Mouse (Mus musculus) embryonic fibroblast, embryonic 13.5 days (primary cell): ENCODE data around the gene Uap1. TPM values are rescaled to one million over a fixed set of nuclear protein-coding genes. Genes with fewer than 3 reads are reported as not detected.

Source experiments
- H3K27ac ChIP-seq: 2 replicates; pipeline ENCODE4 v1.5.1; 2012; ENCODE audit warnings: low read length, control low read depth, inconsistent platforms; ENCODE audit not compliant: insufficient read depth
- H3K4me1 ChIP-seq: 2 replicates; pipeline ENCODE4 v1.6.1; 2011; ENCODE audit warnings: low read length; ENCODE audit not compliant: control insufficient read depth, insufficient read depth
- H3K4me3 ChIP-seq: 2 replicates; pipeline ENCODE4 v1.5.1; 2011; ENCODE audit warnings: mild to moderate bottlenecking, control low read depth, low read length; ENCODE audit not compliant: insufficient read depth
- CTCF ChIP-seq: IDR thresholded peaks from 2 replicates; pipeline ENCODE4 v1.5.1; 2011; ENCODE audit warnings: mild to moderate bottlenecking, control low read depth, low read length, moderate library complexity, borderline replicate concordance; ENCODE audit not compliant: insufficient read depth
- POLR2A ChIP-seq: IDR thresholded peaks from 2 replicates; pipeline ENCODE4 v1.6.1; 2011; ENCODE audit warnings: low read depth, mild to moderate bottlenecking, control low read depth, low read length, moderate library complexity
- polyA plus RNA-seq: library from polyadenylated mRNA; stranded (reverse); fragments of >200 nt; gene quantifications from 2 replicates; pipeline ENCODE4 v1.2.4, GENCODE M21; 2011; ENCODE audit warnings: low read depth; ENCODE audit not compliant: missing spikeins, insufficient read length

The Uap1 gene
- polyA plus RNA-seq, 1 experiment, result 56.9 TPM

DNA sequence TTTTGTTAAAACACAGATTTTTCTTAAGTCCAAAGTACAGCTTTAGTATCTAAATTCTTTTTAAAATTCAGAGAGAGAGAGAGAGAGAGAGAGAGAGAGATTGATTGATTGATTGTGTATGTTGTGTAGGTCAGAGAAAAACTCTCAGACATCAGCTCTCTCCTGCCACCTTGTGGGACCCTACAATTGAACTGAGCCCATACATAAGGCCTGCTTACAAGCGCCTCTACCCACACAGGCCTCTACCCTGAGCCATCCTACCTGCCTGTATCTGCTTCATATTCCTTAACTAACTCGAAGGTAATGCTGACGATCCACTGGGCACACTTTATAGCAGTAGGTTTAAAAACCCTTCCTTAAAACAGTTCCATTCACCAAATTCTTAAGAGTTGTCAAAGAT is 25.6 kb upstream of the Uap1 start:
- Histone ChIP-seq H3K27ac (no peak overlapping the region), H3K4me1 (no peaks in the 10 kb centered on the region), H3K4me3 (no peak overlapping the region)
- TF ChIP-seq CTCF, result peak; percentile 17; the same call in 1 of the 2 replicates
- no peak for TF ChIP-seq POLR2A

DNA sequence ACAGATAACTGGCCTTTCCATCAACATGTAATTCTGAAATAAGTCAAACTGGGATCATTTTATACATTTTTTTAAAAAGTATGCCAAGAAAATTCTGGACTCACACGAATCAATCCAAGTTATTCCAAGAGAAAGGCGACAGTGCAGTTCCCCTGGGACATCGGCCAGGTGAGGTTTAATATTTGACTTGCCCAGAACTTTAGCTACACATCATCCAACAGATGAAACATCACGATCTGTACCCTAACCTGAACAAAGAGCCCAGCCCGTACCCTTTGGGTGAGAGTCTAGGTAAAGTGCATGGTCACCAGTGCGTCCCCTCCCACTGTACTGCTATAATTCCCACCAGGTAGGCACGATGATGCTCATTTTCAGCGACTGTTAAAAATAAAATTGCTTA is 21.5 kb upstream of the Uap1 start:
- Histone ChIP-seq H3K27ac (no peak overlapping the region), H3K4me1 (no peaks in the 10 kb centered on the region), H3K4me3 (no peak overlapping the region)
- no peak for TF ChIP-seq CTCF
- TF ChIP-seq POLR2A, result no peak

DNA sequence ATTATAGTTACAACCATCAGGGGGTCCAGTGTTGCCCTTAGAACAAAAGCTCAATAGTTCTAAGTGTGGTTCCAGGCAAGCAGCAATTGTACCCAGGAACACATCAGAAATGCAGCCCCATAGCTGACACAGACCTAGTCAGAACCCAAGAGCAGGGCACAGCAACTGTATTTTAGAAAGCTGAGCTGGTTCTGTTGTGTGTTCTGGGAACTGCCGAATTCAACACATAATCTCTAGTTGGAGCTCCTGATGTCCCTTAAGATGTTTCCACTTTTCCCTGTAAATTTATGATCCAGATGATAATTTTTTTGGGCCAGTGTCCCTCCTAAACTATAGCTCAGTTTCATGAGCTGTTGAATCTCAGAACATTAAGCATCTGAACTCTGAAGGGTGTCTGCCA is 17.2 kb upstream of the Uap1 start:
- no peak overlapping the region for H3K27ac ChIP-seq
- no peak for TF ChIP-seq CTCF
- TF ChIP-seq POLR2A, result no peak
- no peaks in the 10 kb centered on the region; the same call in 1 of the 2 replicates for H3K4me1 ChIP-seq
- H3K4me3 ChIP-seq, result no peak overlapping the region

DNA sequence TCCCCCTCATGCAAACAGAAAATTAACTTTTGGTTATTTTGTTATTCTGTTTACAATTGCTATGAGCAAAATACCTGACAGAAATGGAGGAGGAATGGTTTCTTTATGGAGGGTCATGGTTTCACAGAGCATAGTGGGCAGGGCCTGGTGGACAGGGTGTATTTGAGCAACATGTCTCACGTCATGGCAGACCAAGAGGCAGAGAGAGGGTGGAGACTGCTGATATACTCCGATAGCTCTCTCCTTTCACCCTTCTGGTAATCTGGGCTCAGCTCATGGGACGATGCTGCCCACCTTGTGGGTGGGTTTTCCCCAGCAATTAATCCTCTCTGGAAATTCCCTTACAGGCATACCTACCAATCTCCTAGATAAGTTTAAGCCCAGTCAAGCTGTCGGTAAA is 15.5 kb upstream of the Uap1 start:
- H3K4me3 ChIP-seq, result no peak overlapping the region
- TF ChIP-seq CTCF, result no peak
- TF ChIP-seq POLR2A, result no peak
- no peaks in the 10 kb centered on the region; the same call in 1 of the 2 replicates for H3K4me1 ChIP-seq
- no peak overlapping the region for H3K27ac ChIP-seq

DNA sequence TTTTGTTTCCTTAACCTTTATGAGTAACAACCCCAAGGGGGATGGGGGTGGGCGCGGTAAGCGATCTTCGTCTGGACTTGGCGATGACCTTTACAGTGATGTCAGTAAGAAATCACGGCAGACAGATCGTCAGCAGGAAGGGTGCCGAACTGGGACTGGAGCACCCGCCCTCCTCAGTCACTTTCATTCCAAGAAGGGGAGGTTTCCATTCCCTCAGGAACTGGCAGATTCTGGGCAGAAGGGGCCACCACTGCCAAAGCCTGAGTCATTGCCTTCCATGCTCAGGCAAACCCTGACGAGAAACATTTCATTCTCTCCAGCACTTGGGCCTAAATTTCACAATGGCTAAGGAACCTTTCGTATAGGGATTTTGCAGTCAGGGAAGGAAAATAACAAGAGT is 13.8 kb upstream of the Uap1 start:
- no peak for TF ChIP-seq POLR2A
- TF ChIP-seq CTCF, result no peak
- Histone ChIP-seq H3K4me1 (no peaks in the 10 kb centered on the region; the same call in 1 of the 2 replicates), H3K4me3 (no peak overlapping the region), H3K27ac (peak overlapping the region; percentile 76)

DNA sequence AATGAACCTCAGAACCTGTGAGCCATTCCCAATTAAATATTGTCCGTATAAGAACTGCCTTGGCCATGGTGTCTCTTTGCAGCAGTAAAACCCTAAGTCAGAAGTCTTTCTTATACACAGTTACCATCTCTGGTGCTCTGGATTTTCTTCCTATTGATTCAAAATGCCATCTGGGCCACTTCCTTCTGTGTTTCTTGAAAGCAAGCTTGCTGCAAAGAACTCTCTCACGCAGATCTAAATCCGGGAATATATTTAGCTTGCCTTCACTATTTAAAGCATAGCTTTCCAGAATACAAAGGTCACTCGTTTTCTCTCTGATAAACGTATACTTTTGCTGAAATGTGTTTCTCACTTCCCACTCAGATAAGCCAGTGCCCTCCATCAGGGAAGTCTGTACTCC is 11.8 kb upstream of the Uap1 start:
- TF ChIP-seq POLR2A (no peak), CTCF (no peak)
- Histone ChIP-seq H3K4me3 (no peak overlapping the region), H3K27ac (no peak overlapping the region), H3K4me1 (no peaks in the 10 kb centered on the region; the same call in 1 of the 2 replicates)

DNA sequence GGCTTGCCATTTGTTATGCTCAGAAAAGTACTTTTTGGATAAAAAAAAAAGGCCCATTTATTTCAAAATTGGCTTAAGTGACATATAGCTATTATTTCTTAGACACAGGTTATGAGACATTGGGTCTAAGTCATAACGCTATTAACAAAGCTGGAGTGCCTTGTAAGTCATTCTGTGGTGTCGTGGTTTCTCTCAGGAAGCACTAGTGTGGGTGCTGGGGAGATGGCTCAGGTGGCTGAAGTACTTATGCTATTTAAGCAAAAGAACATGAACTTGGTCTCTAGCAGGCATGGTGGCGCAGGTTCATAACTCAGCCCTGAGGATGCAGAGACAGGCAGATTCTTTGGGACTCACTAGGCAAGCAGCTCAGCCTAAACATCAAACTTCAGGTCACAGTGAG is 10.4 kb upstream of the Uap1 start:
- H3K4me1 ChIP-seq, result no peaks in the 10 kb centered on the region; the same call in 1 of the 2 replicates
- H3K4me3 ChIP-seq, result no peak overlapping the region
- H3K27ac ChIP-seq, result no peak overlapping the region
- no peak for TF ChIP-seq POLR2A

DNA sequence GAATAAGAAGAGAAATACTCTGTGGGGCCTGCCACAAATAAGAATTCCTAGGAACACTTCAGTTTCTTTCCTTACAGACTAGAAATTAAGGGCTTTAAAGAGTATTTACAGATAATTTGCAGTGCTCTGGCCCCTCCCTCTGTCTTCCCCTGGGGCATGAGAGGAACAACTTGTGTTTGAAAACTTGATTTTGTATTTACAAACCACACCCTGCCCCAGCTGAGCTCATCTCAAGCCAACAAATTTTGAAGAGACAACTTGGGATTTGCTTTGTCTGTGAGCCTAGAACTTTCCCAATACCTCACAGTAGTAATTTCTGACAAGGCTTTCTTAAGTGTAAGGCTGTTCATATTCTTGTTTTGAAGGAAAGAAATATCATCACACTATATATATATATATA is 7.9 kb upstream of the Uap1 start:
- no peak for TF ChIP-seq POLR2A
- TF ChIP-seq CTCF, result no peak
- no peak overlapping the region for H3K4me3 ChIP-seq
- H3K4me1 ChIP-seq, result no peaks in the 10 kb centered on the region
- no peak overlapping the region for H3K27ac ChIP-seq

DNA sequence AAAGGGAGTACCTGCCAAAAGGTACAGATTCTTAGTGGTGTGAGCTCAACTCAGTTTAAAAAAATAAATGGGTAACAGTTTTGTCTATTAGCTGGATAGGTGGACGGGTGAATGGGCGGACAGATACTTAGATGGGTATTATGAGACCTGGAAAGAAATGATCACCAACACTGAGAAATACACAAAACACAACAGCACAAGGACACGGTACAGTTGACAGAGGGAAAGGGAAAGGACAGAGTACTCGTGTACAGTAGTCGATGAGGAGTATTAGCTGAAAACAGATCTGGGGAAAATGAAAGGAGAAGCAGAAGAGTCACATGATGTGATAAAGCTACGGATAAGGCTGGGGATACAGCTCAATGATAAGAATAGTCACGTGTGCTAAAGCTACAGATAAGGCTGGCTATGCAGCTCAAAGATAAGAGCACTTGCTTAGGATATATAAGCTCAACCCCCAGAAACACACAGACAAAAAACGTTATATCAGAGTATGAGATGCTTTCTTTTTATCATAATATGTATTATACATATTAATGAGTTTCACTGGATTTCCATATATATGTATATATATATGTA is 2.0 kb upstream of the Uap1 start:
- no peak overlapping the region for H3K27ac ChIP-seq
- H3K4me1 ChIP-seq, result peaks cover 3% of the 10 kb centered on the region
- TF ChIP-seq CTCF (no peak), POLR2A (no peak)
- H3K4me3 ChIP-seq, result no peak overlapping the region

DNA sequence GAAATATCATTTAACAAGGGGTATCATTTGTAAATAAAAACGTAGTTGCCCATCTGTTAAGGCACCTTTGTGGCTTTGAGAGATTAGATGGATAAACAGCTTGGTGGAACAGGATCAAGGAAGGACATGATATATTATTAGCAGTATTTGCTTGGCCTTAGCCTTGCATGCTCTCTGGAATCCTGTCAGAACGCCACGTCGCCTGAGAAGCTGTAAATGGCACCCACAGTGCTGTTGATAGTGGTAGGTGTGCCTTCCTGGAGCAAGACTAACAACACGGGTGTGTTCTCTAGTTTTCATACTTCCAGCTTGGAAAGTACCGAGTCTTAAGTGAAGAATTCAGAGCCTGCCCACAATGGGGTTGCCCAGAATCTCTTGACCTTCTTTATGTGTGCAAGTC is 1.1 kb upstream of the Uap1 start:
- TF ChIP-seq POLR2A (no peak), CTCF (no peak)
- no peak overlapping the region for H3K4me3 ChIP-seq
- H3K27ac ChIP-seq, result no peak overlapping the region

DNA sequence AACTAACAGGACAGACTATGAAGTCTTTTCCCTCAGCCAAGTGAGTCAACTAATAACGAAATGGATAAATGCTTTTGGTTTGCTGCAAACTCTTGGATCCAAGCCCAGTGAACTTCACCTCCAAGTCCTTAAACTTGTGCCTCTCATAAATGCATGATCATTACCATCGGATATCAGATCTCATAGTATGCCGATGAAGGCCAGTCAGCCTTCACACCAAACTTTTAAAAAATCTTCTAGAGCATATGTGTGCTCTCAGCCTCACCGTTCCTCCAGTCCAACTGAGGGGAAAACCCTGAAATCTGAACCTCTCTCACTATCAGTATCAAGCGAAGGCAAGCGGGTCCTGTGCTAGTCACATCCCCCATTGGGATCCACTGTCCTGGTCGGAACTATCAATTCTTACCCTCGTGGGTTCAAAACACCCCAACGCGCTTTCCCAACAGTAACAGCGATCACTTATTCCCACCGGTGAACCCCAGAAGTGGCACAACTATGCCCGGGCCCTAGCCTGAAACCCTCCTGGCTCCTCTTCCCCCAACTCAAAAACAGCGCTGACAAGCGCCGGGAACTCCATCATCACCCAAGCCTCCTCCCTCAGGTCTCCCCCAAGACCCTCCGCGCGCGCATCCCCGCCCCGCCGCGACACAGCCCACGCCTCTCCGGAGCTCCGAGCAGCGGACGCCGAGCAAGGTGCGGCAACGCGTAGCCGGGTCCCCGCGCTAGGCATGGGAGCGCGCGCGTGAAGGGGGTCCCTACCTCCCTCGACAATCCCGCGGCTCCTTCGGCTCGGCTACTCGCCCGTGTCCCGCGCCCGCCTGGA is 555 bp downstream of the Uap1 start:
- peaks cover 3% of the 10 kb centered on the region for H3K4me1 ChIP-seq
- peak overlapping the region; percentile 68 for H3K4me3 ChIP-seq
- H3K27ac ChIP-seq, result peak overlapping the region; percentile 87
- TF ChIP-seq CTCF, result no peak
- TF ChIP-seq POLR2A, result peak; percentile 72

More for the DNA sequence above, 1.1 kb upstream of the Uap1 start:
- H3K4me1 ChIP-seq, result peaks cover 3% of the 10 kb centered on the region
